Mouse (Mus musculus) hindbrain, embryonic 13.5 days (tissue): ENCODE results near the gene Keap1. TPM values are rescaled to one million over a fixed set of nuclear protein-coding genes. Genes with fewer than 3 reads are reported as not detected.
"Not testable (repeated sequence)": the region's sequence is repeated elsewhere in the genome, so short reads cannot be mapped to it uniquely, and the experiment has no call there.

ENCODE experiments used
- ATAC-seq: fragments of 200-750 bp; cut with Nextera tagmentation; 2 replicates; pipeline ENCODE4 v1.8.0; 2017; ENCODE audit warnings: moderate TSS enrichment; ENCODE audit not compliant: low FRiP score
- H3K27ac ChIP-seq: fragments of 300-500 bp; sonication (generic); 2 replicates; pipeline ENCODE4 v1.5.1; 2015; ENCODE audit warnings: inconsistent platforms, mild to moderate bottlenecking, moderate library complexity
- H3K27me3 ChIP-seq: fragments of 300-500 bp; sonication (generic); 2 replicates; pipeline ENCODE4 v1.6.1; 2015; ENCODE audit warnings: mild to moderate bottlenecking, inconsistent platforms
- H3K36me3 ChIP-seq: fragments of 300-500 bp; sonication (generic); 2 replicates; pipeline ENCODE4 v1.6.1; 2015; ENCODE audit warnings: mild to moderate bottlenecking, inconsistent platforms
- H3K4me1 ChIP-seq: fragments of 300-500 bp; sonication (generic); replicated peaks from 2 replicates; pipeline ENCODE4 v1.6.1; 2015; ENCODE audit warnings: inconsistent platforms
- H3K4me2 ChIP-seq: fragments of 300-500 bp; sonication (generic); 2 replicates; pipeline ENCODE4 v1.6.1; 2015; ENCODE audit warnings: inconsistent platforms, mild to moderate bottlenecking, moderate library complexity
- H3K4me3 ChIP-seq: fragments of 300-500 bp; sonication (generic); 2 replicates; pipeline ENCODE4 v1.5.1; 2015; ENCODE audit warnings: mild to moderate bottlenecking, inconsistent platforms
- H3K9ac ChIP-seq: fragments of 300-500 bp; sonication (generic); 2 replicates; pipeline ENCODE4 v1.6.1; 2015; ENCODE audit warnings: mild to moderate bottlenecking, inconsistent platforms
- H3K9me3 ChIP-seq: fragments of 300-500 bp; sonication (generic); 2 replicates; pipeline ENCODE4 v1.6.1; 2016; ENCODE audit warnings: inconsistent platforms
- WGBS: fragments of 180-500 bp; shearing (Covaris S2); methylation state at CpG from one replicate; pipeline ENCODE4 v1.1.7; 2015; 5-methylcytosine and 5-hydroxymethylcytosine counted together
- polyA plus RNA-seq: library from polyadenylated mRNA; unstranded; fragments of >200 nt; fragmentation: Nextera tagmentation; extraction: Ambion mirVana; gene quantifications from 2 replicates; pipeline ENCODE4 v1.2.1, GENCODE M21; 2015

Gene Keap1
- polyA plus RNA-seq, 1 experiment from 2014 or later = 61.8 TPM

DNA sequence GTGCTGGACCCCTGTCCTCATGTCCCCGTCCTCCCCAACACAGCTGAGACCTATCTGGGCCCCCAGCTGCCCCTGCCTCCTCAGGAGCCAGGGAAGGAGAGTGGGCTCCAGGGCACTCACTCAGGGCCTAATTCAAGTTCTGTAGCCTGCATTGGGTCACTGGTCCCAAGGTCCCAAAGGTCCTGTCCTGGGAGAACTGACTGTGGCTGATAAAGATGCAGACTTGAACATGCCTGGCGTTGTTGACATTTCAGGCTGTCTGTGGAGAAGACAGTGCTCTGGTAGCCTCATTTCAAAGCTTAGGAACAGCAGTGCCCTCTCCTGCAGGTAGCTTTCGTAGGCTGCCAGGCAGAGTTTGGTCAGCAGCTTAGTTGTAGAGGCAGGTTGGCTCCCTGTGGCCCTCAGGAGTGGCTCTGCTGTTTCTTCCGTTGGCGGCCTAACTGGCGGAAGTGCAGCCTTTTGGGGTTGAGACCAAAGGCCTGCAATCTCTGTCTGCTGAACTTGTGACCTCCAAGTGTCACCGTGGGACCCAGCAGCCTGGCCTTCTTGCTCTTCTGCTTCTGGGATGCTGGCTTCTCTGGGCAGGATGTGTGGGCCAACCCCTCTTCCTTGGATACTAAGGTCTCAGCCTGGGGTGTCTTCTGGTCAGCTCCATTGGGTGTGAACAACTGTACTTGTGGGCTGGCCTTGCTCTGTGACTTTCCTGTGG, 34.5 kb upstream of the Keap1 start:
- no peak overlapping the region for H3K27ac ChIP-seq
- H3K36me3 ChIP-seq = peaks cover 97% of the 10 kb centered on the region
- no peaks in the 10 kb centered on the region for H3K27me3 ChIP-seq
- H3K9me3 ChIP-seq = no peaks in the 10 kb centered on the region
- no peaks in the 10 kb centered on the region for H3K4me1 ChIP-seq
- WGBS = 88% methylated on average over 7 of the region's 7 CpGs
- H3K9ac ChIP-seq = no peak overlapping the region
- H3K4me3 ChIP-seq = no peak overlapping the region
- H3K4me2 ChIP-seq = no peak overlapping the region
- no peak for ATAC-seq

DNA sequence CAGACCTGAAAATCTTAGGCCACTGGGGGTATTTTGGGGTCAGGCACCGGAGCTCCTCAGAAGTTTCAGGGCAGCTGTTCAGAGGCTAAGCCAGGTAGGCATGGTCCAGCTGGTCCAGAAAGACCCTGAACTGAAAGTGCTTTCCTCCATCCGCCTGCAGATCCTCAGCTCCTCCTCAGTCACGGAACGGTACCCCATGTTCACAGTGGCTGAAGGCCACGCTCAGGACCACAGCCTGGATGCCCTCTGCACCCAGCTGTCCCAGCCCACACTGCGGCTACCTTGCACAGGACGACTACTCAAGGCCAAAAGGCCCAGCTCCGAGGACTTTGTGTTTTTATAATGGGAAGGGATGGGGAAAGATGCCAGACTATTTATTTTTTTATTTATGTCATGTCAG, 33.9 kb upstream of the Keap1 start:
- H3K9me3 ChIP-seq = no peaks in the 10 kb centered on the region
- ATAC-seq = no peak
- H3K9ac ChIP-seq = no peak overlapping the region
- H3K27me3 ChIP-seq = no peaks in the 10 kb centered on the region
- peaks cover 99% of the 10 kb centered on the region for H3K36me3 ChIP-seq
- no peaks in the 10 kb centered on the region for H3K4me1 ChIP-seq
- no peak overlapping the region for H3K4me3 ChIP-seq
- no peak overlapping the region for H3K4me2 ChIP-seq
- WGBS = 83% methylated on average over 8 of the region's 8 CpGs
- no peak overlapping the region for H3K27ac ChIP-seq

DNA sequence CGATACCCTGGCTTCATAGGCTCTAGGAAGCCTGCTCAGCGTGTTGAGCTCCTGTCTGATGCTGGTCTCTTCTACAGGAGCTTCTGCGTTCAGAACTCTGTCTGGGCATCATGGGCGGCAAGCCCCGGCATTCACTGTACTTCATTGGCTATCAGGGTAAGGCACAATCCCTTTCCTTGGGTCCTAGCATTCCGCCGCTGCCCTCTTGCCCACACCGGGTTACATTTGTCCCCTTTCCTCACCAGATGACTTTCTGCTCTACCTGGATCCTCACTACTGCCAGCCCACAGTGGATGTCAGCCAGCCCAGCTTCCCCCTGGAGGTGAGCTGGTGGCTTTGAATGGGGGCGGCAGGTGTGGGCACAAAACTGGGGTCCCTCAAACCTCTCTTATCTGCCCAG, 33.2 kb upstream of the Keap1 start:
- ATAC-seq = no peak
- H3K36me3 ChIP-seq = peaks cover 97% of the 10 kb centered on the region
- H3K4me2 ChIP-seq = no peak overlapping the region
- no peaks in the 10 kb centered on the region for H3K27me3 ChIP-seq
- no peak overlapping the region for H3K27ac ChIP-seq
- 90% methylated on average over 9 of the region's 9 CpGs for WGBS
- no peak overlapping the region for H3K9ac ChIP-seq
- no peaks in the 10 kb centered on the region for H3K9me3 ChIP-seq
- H3K4me3 ChIP-seq = no peak overlapping the region
- peaks cover under 1% of the 10 kb centered on the region; the same call in 1 of the 2 replicates for H3K4me1 ChIP-seq

DNA sequence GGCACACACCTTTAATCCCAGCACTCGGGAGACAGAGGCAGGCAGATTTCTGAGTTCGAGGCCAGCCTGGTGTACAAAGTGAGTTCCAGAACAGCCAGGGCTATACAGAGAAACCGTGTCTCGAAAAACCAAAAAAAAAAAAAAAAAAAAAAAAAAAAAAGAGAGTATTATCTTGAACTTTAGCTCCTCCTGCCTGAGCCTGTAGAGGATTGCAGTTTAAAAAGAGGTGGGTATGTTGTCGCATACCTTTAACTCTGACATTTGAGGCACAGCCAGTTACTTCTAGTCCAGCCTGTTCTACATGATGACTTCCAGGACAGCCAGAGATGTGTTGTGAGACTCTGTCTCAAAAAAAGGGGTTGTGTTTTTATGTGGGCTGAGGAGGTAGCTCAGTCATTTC, 30.4 kb upstream of the Keap1 start:
- H3K27ac ChIP-seq, H3K27me3 ChIP-seq, H3K4me3 ChIP-seq, H3K9me3 ChIP-seq, ATAC-seq, H3K4me2 ChIP-seq, H3K9ac ChIP-seq: not testable (repeated sequence)
- WGBS = 91% methylated on average over 5 of the region's 5 CpGs
- Histone ChIP-seq H3K36me3 (peaks cover 77% of the 10 kb centered on the region), H3K4me1 (peaks cover 22% of the 10 kb centered on the region)

DNA sequence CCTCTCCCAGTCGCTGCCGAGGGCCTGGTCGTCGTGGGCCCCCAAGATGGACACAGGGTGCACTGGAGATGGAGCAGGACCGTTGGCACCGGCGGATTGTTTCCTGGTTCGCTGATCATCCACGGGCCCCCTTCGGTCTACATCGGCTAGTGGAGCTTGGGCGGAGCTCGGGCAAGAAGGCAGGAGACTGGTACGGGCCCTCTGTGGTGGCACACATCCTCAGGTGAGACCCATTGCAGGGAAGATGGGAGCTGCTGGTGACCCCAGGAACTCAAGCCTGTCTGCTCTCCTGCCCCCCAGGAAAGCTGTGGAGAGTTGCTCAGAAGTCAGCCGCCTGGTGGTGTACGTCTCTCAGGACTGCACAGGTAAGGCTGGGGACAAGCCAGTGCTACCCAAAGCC, 29.1 kb upstream of the Keap1 start:
- H3K27ac ChIP-seq = no peak overlapping the region
- no peaks in the 10 kb centered on the region for H3K9me3 ChIP-seq
- no peak overlapping the region for H3K4me3 ChIP-seq
- no peaks in the 10 kb centered on the region for H3K27me3 ChIP-seq
- H3K4me2 ChIP-seq = no peak overlapping the region
- no peak for ATAC-seq
- 96% methylated on average over 16 of the region's 16 CpGs for WGBS
- peaks cover 25% of the 10 kb centered on the region for H3K4me1 ChIP-seq
- no peak overlapping the region for H3K9ac ChIP-seq
- peaks cover 65% of the 10 kb centered on the region for H3K36me3 ChIP-seq

DNA sequence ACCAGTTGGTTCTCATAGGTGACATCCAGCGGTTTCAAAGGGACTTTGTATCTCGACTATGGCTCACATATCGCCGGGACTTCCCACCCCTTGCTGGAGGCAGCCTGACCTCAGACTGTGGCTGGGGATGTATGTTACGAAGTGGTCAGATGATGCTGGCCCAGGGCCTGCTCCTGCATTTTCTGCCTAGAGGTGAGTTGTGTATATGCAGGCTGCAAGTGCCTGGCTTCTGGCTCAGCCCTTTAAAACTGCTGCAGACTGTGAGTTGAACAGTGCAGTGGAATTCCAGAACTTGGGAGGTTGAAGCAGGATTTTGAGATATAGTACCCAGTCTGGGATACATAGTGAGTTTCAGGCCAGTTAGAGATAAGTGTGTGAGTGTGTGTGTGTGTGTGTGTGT, 27.7 kb upstream of the Keap1 start:
- H3K9ac ChIP-seq = peak overlapping the region; percentile 90; the same call in 1 of the 2 replicates
- peak overlapping the region; percentile 82 for H3K4me3 ChIP-seq
- no peaks in the 10 kb centered on the region for H3K9me3 ChIP-seq
- no peak for ATAC-seq
- H3K27ac ChIP-seq = no peak overlapping the region
- WGBS = 95% methylated on average over 5 of the region's 5 CpGs
- H3K4me1 ChIP-seq = peaks cover 25% of the 10 kb centered on the region
- H3K27me3 ChIP-seq = no peaks in the 10 kb centered on the region
- H3K36me3 ChIP-seq = peaks cover 50% of the 10 kb centered on the region
- H3K4me2 ChIP-seq = peak overlapping the region; percentile 90

DNA sequence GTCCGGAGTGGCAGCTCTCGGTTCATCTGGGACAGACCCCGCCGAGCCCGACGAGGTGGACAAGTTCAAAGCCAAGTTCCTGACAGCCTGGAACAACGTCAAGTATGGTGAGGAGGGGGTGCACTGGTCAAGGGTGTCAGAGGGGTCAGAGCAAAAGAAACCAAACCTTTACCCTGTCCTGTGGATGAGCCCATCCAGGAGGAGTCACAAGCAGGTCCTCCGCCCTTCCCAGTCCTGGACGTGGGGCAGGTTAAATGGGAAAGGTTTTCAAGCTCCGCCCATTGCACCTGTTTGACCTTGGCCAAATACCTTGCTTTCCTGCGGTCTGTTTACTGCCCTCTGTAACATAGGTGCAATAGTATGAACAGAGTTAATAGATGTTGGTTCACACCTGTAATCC, 26.4 kb upstream of the Keap1 start:
- peaks cover 25% of the 10 kb centered on the region for H3K4me1 ChIP-seq
- H3K27ac ChIP-seq = peak overlapping the region; percentile 79; the same call in 1 of the 2 replicates
- ATAC-seq = peak; percentile 40; the same call in 1 of the 2 replicates
- H3K27me3 ChIP-seq = no peaks in the 10 kb centered on the region
- peak overlapping the region; percentile 90 for H3K9ac ChIP-seq
- peak overlapping the region; percentile 82 for H3K4me3 ChIP-seq
- H3K9me3 ChIP-seq = no peaks in the 10 kb centered on the region
- peaks cover 38% of the 10 kb centered on the region for H3K36me3 ChIP-seq
- WGBS = 6% methylated on average over 11 of the region's 11 CpGs
- peak overlapping the region; percentile 90 for H3K4me2 ChIP-seq

DNA sequence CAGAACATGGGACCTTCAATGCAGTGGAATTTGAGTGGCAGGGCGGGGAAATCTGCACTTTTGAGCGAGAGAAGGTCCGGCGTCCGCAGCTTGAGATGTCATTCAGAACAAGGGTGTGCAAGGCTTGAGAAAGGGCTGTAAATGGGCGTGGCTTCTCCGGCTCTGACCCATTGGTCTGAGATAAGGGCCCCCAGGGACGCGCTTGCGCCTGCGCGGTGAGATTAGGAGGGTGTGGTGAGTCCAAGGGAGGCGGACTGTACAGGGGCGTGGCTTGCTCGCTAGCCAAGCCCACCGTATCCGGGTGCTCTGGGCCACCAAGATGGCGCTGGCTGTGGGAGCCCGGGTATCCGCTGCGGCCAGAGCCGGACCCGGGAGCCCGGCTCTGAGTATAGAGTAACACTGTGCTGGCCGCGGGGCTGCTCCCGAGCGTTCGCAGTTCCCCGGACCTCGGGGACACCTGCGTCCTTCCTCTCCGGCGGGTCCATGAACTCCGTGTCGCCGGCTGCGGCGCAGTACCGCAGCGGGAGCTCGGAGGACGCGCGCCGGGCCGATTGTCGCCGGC, 25.9 kb upstream of the Keap1 start, which contains the start of gene Atg4d:
TSS of gene Atg4d (plus strand) at position 294 of the 562 bp plus-strand sequence.
- peaks cover 32% of the 10 kb centered on the region for H3K36me3 ChIP-seq
- peak within 1 kb of the TSS; percentile 90 for H3K4me2 ChIP-seq
- peak; percentile 98 for ATAC-seq
- H3K4me3 ChIP-seq = peak within 1 kb of the TSS; percentile 82
- WGBS = under 1% methylated on average over 49 of the region's 49 CpGs
- no peaks in the 10 kb centered on the region for H3K9me3 ChIP-seq
- H3K27ac ChIP-seq = peak within 1 kb of the TSS; percentile 85
- H3K4me1 ChIP-seq = peaks cover 25% of the 10 kb centered on the region
- H3K9ac ChIP-seq = peak within 1 kb of the TSS; percentile 90
- H3K27me3 ChIP-seq = peaks cover 3% of the 10 kb centered on the region; the same call in 1 of the 2 replicates

DNA sequence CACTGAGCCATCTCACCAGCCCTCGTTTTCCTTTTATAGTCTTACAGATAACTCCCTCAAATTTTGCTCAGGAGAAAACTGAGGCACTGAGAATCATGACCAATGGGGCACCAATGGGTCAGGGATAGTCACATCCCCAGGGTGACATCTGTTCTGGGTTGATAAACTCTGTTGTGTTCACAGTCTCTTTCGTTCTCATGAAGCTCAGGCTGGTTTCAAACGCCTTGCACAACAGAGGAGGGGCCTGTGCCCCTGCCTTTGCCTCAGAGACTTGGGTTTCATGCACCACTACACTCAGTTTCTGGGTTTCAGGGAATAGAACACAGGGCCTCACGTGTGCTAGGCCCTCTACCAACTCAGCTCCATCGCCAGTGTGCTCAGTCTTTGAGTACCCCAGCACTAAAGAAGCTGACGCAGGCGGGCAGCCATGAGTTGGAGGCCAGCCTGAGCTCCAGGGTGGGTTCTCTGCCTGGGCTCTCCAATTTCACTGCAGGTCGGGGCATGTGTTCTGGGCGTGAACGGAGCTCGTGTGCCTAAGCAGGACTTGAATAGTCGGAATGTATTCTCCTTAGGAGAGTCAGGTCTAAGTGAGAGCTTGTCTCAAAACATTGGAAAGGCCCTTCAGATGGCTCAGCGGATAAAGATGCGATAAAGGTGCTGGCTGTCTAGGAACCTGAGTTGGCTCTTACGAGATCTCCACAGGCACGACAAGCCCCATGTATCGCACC, 25.3 kb upstream of the Keap1 start:
- Histone ChIP-seq H3K4me2 (peak overlapping the region; percentile 90), H3K27ac (peak overlapping the region; percentile 85), H3K27me3 (peaks cover 6% of the 10 kb centered on the region), H3K4me1 (peaks cover 25% of the 10 kb centered on the region), H3K9ac (peak overlapping the region; percentile 65), H3K36me3 (peaks cover 27% of the 10 kb centered on the region), H3K9me3 (no peaks in the 10 kb centered on the region), H3K4me3 (peak overlapping the region; percentile 82)
- 19% methylated on average over 17 of the region's 17 CpGs for WGBS
- ATAC-seq = peak; percentile 67

DNA sequence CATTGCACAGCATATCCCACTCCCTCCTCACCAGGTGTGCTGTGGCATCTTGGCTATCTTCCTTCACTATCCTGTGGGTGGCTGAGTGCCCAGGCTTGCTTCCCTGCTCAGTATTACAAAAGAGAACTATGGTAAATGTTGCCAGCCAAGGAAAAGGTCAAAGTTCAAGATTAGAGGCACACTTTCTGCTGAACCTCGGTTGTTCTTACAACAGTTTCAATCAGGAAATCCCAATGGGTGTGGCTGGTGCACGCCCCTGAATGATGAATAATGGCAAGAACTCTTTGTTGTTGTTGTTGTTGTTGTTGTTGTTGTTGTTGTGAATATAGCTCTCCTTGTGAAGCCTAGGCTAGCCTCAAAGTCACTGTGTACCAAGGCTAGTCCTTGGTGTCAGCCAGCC, 22.7 kb upstream of the Keap1 start:
- H3K4me3 ChIP-seq = no peak overlapping the region
- no peaks in the 10 kb centered on the region for H3K9me3 ChIP-seq
- peaks cover 9% of the 10 kb centered on the region for H3K27me3 ChIP-seq
- no peak for ATAC-seq
- 67% methylated on average over 2 of the region's 2 CpGs for WGBS
- no peak overlapping the region for H3K9ac ChIP-seq
- H3K4me2 ChIP-seq = no peak overlapping the region
- peaks cover 4% of the 10 kb centered on the region; the same call in 1 of the 2 replicates for H3K36me3 ChIP-seq
- H3K4me1 ChIP-seq = peaks cover 19% of the 10 kb centered on the region
- no peak overlapping the region for H3K27ac ChIP-seq

DNA sequence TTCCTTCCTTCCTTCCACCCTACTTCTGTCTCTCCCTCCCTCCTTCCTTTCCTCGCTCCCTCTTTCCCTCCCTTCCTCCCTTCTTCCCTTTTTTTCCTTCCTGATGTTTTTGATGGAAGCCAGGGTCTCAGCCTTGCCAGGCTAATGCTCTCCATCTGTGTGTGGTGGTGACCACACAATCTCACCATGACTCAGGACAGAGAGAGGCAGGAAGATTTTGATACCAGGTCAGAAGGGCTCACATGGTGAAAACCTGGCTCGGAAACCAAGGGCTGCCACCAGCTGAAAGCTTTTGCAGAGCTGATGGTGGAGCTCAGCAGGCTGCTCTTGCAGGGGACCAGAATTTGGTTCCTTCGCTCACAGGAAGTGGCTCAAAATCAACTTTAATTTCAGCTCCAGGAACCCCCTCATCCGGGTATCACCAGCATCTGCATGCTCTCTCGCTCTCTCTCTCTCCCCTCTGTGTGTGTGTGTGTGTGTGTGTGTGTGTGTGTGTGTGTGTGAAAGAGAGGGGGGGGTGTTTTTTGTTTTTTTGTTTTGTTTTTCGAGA, 21.4 kb upstream of the Keap1 start:
- 87% methylated on average over 6 of the region's 6 CpGs for WGBS
- no peak overlapping the region for H3K27ac ChIP-seq
- peaks cover 13% of the 10 kb centered on the region for H3K27me3 ChIP-seq
- H3K4me1 ChIP-seq = peaks cover 6% of the 10 kb centered on the region
- no peak overlapping the region for H3K4me3 ChIP-seq
- H3K9me3 ChIP-seq = no peaks in the 10 kb centered on the region
- no peak overlapping the region for H3K4me2 ChIP-seq
- H3K36me3 ChIP-seq = no peaks in the 10 kb centered on the region
- no peak overlapping the region; the same call in 1 of the 2 replicates for H3K9ac ChIP-seq
- ATAC-seq = no peak

DNA sequence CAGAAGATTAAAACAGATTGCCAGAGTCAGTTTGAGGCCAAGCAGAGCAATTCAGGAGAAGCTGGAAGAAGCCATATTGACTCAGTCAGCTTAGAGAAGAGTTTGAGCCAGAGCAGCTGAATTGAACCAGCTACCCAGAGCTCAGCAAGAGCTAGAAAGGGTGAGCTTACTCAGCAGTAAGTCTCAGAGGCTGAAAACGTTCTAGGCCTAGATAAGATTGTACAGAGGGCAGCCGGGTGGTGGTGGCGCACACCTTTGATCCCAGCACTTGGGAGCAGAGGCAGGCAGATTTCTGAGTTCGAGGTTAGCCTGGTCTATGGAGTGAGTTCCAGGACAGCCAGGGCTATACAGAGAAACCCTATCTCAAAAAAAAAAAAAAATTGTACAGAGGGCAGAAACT, 17.2 kb upstream of the Keap1 start:
- peaks cover 34% of the 10 kb centered on the region for H3K27me3 ChIP-seq
- not testable (repeated sequence) for H3K4me3 ChIP-seq, H3K9me3 ChIP-seq, H3K4me2 ChIP-seq, ATAC-seq, H3K4me1 ChIP-seq, H3K9ac ChIP-seq, H3K36me3 ChIP-seq, H3K27ac ChIP-seq
- 85% methylated on average over 4 of the region's 4 CpGs for WGBS
